Mouse (Mus musculus) erythroblast, embryonic 14.5 days (primary cell): ENCODE data around the gene Lrrn3.

Experiments
- GATA1 ChIP-seq: IDR thresholded peaks from 2 replicates; pipeline ENCODE4 v1.6.1; 2012; ENCODE audit warnings: low read length, inconsistent platforms, mixed read lengths
- TAL1 ChIP-seq: IDR thresholded peaks from 3 replicates; pipeline ENCODE4 v1.6.1; 2012; ENCODE audit warnings: low read length, inconsistent platforms, mixed read lengths

GRCm38 (mm10) chr12:41481486-41481885, 4.7 kb downstream of the Lrrn3 start:
- TF ChIP-seq GATA1, result no peak
- no peak for TF ChIP-seq TAL1
